Mouse (Mus musculus) brain, embryonic 18.5 days (tissue): ENCODE results near the gene Rnf41.

Experiments used
- DNase-seq: peaks from one replicate; pipeline ENCODE4 v3.0.0-alpha.2; 2012; ENCODE audit warnings: low read depth, low spot score

Gene Rnf41

GRCm38 (mm10) chr10:128474366-128474765, 62.9 kb downstream of the Rnf41 start:
- DNase-seq, result no peak

DNA sequence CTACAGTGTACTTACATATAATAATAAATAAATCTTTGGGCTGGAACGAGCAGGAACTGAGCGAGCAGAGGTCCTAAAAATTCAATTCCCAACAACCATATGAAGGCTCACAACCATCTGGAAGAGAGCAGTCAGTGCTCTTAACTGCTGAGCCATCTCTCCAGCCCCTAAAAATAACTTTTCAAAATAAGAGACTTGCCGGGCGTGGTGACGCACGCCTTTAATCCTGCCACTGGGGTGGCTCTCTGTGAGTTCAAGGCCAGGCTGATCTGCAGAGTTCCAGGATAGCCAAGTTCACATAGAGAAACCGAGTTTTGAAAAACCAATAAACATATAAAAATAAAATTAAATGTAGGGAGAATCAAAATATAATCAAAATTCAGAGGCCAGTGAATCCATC, 74.9 kb downstream of the Rnf41 start:
- no peak for DNase-seq

DNA sequence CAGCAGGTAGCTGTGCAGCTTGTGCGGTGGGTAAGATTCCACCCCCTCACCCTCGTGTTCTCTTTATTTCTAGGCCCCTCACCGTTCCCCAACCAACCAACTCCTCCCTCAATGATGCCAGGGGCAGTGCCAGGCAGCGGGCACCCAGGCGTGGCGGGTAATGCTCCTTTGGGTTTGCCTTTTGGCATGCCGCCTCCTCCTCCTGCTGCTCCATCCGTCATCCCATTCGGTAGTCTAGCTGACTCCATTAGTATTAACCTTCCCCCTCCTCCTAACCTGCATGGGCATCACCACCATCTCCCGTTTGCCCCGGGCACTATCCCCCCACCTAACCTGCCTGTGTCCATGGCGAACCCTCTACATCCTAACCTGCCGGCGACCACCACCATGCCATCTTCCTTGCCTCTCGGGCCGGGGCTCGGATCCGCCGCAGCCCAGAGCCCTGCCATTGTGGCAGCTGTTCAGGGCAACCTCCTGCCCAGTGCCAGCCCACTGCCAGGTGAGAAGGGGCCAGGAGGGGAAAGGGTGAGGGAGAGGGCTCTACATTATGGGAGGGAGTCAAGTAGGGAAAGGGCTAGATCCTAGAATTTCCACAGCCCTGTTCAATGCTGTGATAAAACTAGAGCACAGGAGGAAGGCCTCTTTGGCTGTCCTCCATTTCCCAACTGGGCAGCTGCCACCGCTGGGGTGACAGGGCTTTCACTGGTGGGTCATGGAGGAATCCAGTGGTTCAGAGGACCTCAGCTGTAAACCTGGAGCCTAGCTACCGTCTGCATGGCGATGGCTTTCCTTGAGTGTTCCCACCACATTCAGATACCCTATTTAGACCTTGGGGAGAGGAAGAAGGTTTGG, 76.6 kb downstream of the Rnf41 start:
- no peak for DNase-seq

DNA sequence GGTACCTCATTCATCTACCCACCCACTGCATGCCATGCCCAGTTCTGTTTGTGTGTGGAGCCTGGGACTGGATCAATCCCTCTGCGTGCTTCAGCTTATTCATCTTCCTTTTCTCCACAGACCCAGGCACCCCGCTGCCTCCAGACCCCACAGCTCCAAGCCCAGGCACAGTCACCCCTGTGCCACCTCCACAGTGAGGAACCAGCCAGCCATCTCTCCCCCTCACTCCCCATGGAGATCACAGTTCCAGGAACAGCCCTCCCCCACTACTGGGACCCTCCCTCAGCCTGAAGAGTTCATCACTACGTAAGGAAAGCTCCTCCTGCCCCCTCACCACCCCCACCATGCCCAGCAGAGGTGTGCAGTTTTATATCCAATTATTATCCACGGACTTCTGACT, 77.3 kb downstream of the Rnf41 start:
- DNase-seq, result no peak

DNA sequence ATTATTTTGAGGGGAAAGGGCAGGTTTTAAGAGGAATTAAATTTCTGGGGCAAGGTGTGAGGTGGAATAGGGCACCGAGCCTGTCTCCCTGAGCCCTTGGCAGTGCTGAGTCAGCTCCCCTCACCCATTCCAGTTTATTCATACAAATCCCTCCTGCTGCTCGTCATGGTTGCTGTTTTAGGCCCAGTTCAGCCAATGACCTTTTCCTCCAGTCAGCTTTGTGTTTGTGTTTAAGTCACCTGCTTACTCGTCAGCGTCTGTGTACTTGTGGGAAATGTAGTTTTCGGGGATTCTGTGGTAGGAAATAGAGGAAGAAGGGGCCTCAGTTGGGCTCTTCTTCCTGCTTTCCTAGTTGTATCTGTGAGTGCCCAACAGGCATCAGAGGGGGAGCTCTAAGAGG, 77.9 kb downstream of the Rnf41 start:
- no peak for DNase-seq

GRCm38 (mm10) chr10:128489785-128490184, 78.3 kb downstream of the Rnf41 start:
- no peak for DNase-seq

- DNase-seq, result no peak
Observed at GRCm38 (mm10) chr10:128490232-128490631, 78.8 kb downstream of the Rnf41 start.

- no peak for DNase-seq
Observed at GRCm38 (mm10) chr10:128490912-128491311, 79.5 kb downstream of the Rnf41 start.
